Mouse (Mus musculus): ENCODE results near the gene Gpr107.
"Not testable (repeated sequence)": the region's sequence is repeated elsewhere in the genome, so short reads cannot be mapped to it uniquely, and the experiment has no call there.

Gpr107 gene

GRCm38 (mm10) chr2:31160147-31160920 lies 8.2 kb downstream of the Gpr107 start:
- no peak for DNase-seq

GRCm38 (mm10) chr2:31161620-31162019 lies 9.5 kb downstream of the Gpr107 start:
- no peak for DNase-seq

DNA sequence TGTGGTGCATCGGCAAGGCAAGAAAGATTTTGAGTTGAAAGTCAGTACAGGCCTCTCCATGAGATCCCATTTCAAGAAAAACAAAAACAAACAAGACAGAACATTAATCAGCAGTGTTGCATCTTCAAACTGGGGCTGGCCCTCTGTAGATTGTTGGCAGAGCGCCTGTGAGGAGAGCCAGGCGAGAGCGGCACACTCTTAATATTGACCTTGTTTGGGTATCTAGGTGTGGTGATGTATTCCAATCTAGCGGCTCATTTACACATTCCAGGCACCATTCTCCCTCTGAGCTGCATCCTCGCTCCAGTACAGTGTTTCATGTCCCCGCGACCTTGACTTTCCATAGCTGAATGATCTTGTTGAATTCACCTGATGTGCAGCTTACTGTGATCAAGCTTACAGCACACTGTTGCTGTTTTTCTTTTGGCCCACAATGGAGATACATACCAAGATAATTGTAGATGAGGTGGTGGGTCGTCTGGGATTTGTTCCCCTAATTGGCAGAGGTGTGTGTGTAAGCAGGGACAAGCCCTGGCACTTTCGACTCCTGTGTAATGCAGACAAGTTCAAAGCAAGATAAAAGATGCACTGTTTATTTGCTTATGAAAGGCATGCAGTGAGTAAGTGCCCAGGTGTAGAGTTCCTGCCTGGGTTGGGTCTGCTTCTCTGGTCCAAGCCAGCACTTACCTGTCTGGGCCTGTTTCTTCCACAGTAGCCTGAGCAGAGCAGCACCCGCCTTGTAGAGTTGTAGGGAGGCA lies 11.4 kb downstream of the Gpr107 start:
- DNase-seq, result no peak

- DNase-seq, result no peak
These were observed 12.8 kb downstream of the Gpr107 start for GRCm38 (mm10) chr2:31164841-31165455.

DNA sequence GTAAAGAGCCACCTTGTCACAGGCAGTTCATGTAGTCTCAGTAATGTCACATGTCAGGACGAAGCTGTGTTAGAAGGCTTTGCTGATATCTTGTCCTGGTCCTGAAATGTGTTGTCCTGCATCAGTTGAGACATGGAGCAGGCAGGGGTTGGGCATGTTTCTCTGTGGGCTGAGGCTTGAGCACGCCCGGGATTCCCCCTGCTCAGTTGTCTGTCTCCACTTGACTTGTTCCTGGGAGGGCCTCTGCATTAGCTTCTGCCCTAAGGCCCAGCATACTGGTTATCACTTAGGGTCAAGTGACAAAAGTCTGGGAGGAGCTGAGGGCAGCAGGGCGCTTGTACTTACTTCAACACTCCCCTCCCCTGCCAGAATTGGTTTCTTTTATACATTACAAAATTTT lies 13.4 kb downstream of the Gpr107 start:
- no peak for DNase-seq

- not testable (repeated sequence) for DNase-seq
These were observed 15.5 kb downstream of the Gpr107 start for GRCm38 (mm10) chr2:31167571-31167970.

DNA sequence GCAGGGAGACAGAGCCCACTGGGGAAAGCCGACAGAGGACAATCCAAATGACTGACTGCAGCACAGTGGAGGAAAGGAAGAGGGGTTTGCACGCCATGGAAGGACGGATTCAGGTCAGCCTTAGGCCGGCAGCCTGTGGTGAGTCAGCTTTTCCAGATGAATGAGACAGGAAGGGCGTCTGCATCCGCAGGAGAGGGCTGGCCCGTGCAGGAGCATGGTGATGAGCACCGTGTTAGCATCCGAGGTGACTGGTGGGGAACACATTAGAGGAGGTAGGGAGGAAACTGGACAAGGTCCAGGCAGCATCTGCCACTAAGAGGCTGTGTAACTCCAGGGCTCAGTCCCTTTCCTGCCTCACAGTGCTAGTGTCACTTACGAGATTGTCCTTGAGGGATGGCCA lies 16.9 kb downstream of the Gpr107 start:
- DNase-seq, result no peak

DNA sequence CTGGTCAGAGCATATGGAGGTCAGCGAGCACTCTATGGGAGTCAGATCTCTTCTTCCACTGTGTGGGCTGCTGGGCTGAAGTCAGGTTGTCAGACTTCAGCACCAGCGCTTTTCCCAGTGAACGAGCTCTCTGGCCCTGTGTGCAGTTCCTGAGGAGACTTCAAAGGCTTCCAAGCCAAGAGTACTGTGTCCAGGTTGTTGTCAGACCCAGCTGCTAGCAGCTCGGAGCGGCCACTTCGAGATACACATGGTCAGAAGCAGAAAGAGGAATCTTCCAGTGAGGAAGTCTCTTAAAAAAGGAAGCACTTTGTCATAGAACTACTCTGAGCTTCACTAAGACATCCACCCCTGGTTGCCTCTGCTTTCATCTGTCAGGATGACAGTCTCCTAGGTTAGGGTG lies 18.0 kb downstream of the Gpr107 start:
- DNase-seq, result no peak

DNA sequence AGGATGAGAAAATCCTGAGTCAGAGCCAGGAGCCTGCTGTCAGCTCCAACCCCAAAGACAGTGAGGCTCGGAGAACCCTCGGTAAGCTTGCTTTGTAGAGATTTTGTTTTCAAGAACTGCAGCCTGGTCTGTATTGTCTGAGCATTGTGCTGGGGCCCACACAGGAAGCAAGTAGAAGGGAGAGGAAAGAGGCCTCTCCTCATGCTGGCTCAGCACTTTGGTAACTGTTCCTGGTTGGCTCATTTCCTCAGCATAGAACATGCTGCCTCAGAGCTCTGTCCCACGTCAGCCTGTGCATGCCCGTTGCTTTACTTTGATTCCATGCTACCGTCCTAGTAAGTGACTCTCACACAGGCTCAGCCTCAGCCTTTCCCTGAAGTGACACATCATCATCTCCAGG lies 19.9 kb downstream of the Gpr107 start:
- no peak for DNase-seq

- DNase-seq, result no peak
These were observed 20.4 kb downstream of the Gpr107 start for GRCm38 (mm10) chr2:31172536-31172935.

GRCm38 (mm10) chr2:31173290-31173689 lies 21.2 kb downstream of the Gpr107 start:
- no peak for DNase-seq

DNA sequence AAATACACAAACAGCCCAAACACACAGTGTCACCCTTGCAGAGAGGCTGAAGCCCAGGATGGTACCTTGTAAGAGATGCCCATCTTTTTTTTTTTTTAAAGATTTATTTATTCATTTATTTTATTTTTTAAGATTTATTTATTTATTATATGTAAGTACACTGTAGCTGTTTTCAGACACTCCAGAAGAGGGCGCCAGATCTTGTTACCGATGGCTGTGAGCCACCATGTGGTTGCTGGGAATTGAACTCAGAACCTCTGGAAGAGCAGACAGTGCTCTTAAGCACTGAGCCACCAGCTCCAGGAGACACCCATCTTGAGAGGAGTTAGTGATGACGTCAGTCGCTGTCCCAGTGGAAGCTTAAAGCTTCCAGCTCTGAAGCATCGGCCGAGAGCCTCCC lies 26.5 kb downstream of the Gpr107 start:
- DNase-seq, result not testable (repeated sequence)

DNA sequence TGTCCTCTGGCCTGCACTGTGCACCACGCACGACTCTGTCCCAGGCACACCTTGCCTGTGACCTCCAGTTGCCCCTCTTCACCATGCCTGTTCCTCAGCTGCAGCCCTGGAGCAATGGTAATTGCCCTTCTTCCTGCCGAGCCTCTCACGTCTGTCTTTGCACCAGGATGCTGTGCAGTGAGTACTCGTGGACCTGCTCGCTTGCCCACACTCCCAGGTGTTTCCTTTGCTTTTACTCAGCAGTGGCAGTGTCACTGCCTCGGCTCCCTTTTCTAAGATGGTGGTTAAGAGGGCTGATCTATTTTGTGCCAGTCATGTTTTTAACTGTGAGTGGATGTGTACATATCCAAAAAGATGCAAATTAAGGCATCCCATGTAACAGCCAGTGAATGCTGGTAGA lies 27.4 kb downstream of the Gpr107 start:
- no peak for DNase-seq

GRCm38 (mm10) chr2:31180081-31180551 lies 28.0 kb downstream of the Gpr107 start:
- no peak for DNase-seq

DNA sequence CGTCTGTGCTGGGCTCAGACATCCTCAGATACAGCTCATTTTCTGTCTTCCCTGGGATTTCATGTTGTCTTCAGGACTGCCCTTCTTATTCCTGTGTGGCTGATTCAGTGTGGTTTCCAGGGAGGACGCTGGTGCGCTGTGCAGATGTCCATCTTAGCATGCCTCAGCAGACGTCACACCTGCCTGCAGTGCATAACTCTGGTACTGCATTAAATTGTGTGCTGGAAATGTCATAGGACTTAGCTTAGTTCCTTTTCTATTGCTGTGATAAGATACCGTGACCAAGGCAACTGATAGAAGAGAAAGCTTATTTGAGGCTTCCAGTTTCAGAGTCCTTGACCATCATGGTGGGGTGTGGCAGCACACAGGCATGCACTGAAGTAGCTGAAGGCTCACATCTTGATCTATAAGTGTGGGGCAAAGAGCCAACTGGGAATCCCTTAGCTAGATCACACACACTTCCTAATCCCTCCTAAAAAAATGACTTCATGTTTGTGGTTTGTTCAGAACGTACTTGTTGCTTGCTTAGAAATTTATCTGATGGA lies 30.7 kb downstream of the Gpr107 start:
- DNase-seq, result no peak

GRCm38 (mm10) chr2:31183830-31184229 lies 31.7 kb downstream of the Gpr107 start:
- no peak for DNase-seq

GRCm38 (mm10) chr2:31188691-31189090 lies 36.6 kb downstream of the Gpr107 start:
- DNase-seq, result no peak

DNA sequence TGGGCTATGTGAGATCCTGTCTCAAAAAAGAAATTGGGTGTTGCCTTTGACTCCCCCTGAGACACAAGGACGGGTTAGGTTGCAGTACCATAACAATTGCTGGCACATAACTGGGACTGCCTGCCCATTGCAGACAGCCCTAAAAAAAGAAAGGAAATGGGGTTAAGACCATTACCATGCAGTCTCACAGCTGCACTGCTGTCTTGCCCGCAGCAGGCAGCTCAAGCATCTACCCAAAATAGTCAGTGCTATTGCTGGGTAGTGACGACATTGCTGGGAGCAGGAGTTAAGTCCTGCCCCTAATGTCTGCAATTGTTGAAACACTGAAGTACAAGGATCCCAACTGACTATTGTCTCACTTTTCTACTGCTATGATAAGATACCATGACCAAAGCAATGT lies 37.5 kb downstream of the Gpr107 start:
- DNase-seq, result no peak

DNA sequence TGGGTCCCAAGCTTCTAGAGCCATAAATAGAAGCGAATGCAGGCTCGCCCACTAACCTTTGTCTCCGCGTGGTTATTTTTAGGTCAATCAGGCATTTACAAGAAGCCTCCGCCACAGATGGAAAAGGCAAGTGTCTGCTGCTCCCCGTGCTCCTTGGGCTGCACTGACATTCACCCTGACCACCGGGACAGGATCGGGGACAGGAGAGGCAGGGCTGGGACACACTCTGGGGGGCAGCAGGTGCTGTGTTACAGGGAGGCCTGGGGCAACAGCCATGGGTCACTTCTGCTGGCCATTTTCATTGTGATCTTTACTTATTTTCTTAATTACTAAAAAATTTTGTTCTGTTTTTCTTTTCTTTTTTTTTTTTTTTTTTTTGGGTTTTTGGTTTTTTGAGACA lies 39.6 kb downstream of the Gpr107 start:
- no peak for DNase-seq

- DNase-seq, result peak; percentile 58
These were observed 42.4 kb downstream of the Gpr107 start for GRCm38 (mm10) chr2:31194356-31195021.

DNA sequence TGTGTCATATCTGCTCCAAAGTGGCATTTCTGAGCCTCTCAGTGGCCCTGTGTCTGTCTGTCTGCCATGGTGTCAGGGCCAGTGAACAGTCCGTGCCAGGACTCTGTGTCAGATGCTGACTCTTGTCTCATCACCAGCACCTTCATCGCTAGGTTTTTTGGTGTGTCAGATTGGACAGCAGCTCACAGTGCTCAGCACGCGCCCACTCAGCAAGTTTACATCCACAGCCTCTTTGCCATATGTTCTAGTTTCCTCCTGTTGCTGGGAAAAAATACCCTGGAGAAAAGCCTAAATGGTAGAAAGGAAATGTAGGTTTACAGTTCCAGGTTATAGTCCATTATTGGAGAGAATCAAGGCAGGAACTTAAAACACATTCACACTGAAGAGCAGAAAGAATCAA lies 46.5 kb downstream of the Gpr107 start:
- DNase-seq, result no peak

DNA sequence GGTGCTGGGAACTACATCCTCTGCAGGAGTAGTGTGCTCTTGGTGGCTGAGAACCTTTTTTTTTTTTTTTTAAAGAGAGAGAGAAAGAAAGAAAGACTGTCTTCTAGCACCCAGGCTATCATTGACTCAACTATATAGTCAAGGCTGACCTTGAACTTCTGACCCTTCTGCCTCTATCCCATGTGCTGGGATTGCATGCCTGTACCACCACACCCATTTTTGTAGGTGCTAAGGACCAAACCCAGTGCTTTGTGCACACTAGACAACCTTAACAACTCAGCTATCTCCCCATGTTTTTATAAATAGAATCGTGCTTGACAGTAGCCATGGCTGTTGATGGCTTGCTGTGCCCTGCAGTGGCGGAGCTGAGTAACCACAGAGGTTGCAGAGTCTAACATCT lies 47.9 kb downstream of the Gpr107 start:
- DNase-seq, result no peak

DNA sequence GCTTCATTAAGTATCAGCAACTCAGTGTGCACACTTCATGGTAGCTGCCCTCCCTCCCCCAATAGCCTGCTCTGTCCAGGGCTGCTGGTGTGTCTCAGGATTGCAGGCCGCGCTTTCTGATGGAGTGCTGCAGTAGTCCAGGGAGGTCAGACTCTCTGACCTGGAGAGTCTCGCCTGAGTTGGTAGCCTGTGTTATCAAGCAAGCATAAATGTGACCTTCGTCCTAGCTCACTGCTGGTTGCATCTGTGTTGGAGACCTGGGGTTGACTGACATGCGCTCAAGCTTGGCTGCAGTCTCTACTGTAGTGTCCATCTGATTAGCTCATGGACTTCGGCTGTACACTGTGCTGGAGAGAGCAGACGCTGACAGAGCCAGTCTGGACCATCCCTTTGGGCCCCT lies 49.7 kb downstream of the Gpr107 start:
- no peak for DNase-seq
